Mouse (Mus musculus) MEL (cell line): ENCODE results near the gene Zdhhc11. TPM values are rescaled to one million over a fixed set of nuclear protein-coding genes. Genes with fewer than 3 reads are reported as not detected.
"Not testable (repeated sequence)": the region's sequence is repeated elsewhere in the genome, so short reads cannot be mapped to it uniquely, and the experiment has no call there.

Experiments used
- DNase-seq: peaks from one replicate; pipeline ENCODE4 v3.0.0; 2011; ENCODE audit warnings: low read depth, low spot score
- H3K27ac ChIP-seq: 2 replicates; pipeline ENCODE4 v1.5.1; 2012; ENCODE audit warnings: low read depth, mild to moderate bottlenecking, control low read depth, low read length, moderate library complexity; ENCODE audit not compliant: control insufficient read depth
- H3K27me3 ChIP-seq, 2 experiments: fragments of 150-350 bp in 1 of 2; sonication (generic) in 1 of 2; 2 replicates each; pipeline ENCODE4 v1.6.1; 2012; ENCODE audit warnings: low read length in 2 of 2, mild to moderate bottlenecking in 2 of 2, improper control_type of control experiment in 1 of 2, moderate library complexity in 1 of 2; ENCODE audit not compliant: insufficient read depth in 2 of 2, control insufficient read depth in 1 of 2
- H3K36me3 ChIP-seq, 2 experiments: 2 replicates each; pipeline ENCODE4 v1.6.1; 2012 to 2014; ENCODE audit warnings: low read length in 2 of 2, improper control_type of control experiment in 1 of 2, inconsistent platforms in 1 of 2, mild to moderate bottlenecking in 1 of 2; ENCODE audit not compliant: insufficient read depth in 2 of 2, control insufficient read depth in 1 of 2
- H3K4me1 ChIP-seq, 2 experiments: fragments of 150-350 bp in 1 of 2; sonication (generic) in 1 of 2; 2 replicates each; pipeline ENCODE4 v1.6.1; 2012; ENCODE audit warnings: low read length in 2 of 2, improper control_type of control experiment in 1 of 2, mild to moderate bottlenecking in 1 of 2; ENCODE audit not compliant: insufficient read depth in 2 of 2, control insufficient read depth in 1 of 2
- H3K4me3 ChIP-seq, 2 experiments: fragments of 150-350 bp in 1 of 2; sonication (generic) in 1 of 2; 2 replicates each; pipeline ENCODE4 v1.5.1; 2012; ENCODE audit warnings: low read depth in 2 of 2, low read length in 2 of 2, mild to moderate bottlenecking in 2 of 2, moderate library complexity in 2 of 2, control low read depth in 1 of 2, improper control_type of control experiment in 1 of 2; ENCODE audit not compliant: control insufficient read depth in 1 of 2, insufficient read depth in 1 of 2
- H3K79me2 ChIP-seq: 2 replicates; pipeline ENCODE4 v1.6.1; 2012; ENCODE audit warnings: mild to moderate bottlenecking, low read length, moderate library complexity; ENCODE audit not compliant: control insufficient read depth, poor library complexity, insufficient read depth
- H3K9ac ChIP-seq: 2 replicates; pipeline ENCODE4 v1.6.1; 2012; ENCODE audit warnings: low read depth, mild to moderate bottlenecking, control low read depth, low read length, moderate library complexity; ENCODE audit not compliant: control insufficient read depth, poor library complexity, severe bottlenecking
- H3K9me3 ChIP-seq: fragments of 150-350 bp; sonication (generic); replicated peaks from 2 replicates; pipeline ENCODE4 v1.6.1; 2012; ENCODE audit warnings: mild to moderate bottlenecking, low read length, improper control_type of control experiment, moderate library complexity; ENCODE audit not compliant: insufficient read depth
- CHD1 ChIP-seq: IDR thresholded peaks from 2 replicates; pipeline ENCODE4 v1.6.1; 2012; ENCODE audit warnings: low read depth, mild to moderate bottlenecking, inconsistent platforms, low read length, improper control_type of control experiment
- CTCF ChIP-seq, 3 experiments: IDR thresholded peaks in 2 of 3; conservative IDR thresholded peaks in 1 of 3; 2 replicates each; pipeline ENCODE4 v1.5.1; 2011 to 2012; ENCODE audit warnings: low read length in 3 of 3, low read depth in 2 of 3, mild to moderate bottlenecking in 2 of 3, improper control_type of control experiment in 1 of 3, inconsistent platforms in 1 of 3, mixed read lengths in 1 of 3, moderate library complexity in 1 of 3; ENCODE audit not compliant: control insufficient read depth in 1 of 3, insufficient read depth in 1 of 3, poor library complexity in 1 of 3, severe bottlenecking in 1 of 3
- EP300 ChIP-seq, 2 experiments: IDR thresholded peaks; 2 replicates each; pipeline ENCODE4 v1.6.1; 2011; ENCODE audit warnings: improper control_type of control experiment in 2 of 2, low read length in 2 of 2, low read depth in 1 of 2, mild to moderate bottlenecking in 1 of 2
- GABPA ChIP-seq: IDR thresholded peaks from 2 replicates; pipeline ENCODE4 v1.6.1; 2012; ENCODE audit warnings: low read depth, mild to moderate bottlenecking, inconsistent platforms, low read length, improper control_type of control experiment, moderate library complexity
- GATA1 ChIP-seq: IDR thresholded peaks from 2 replicates; pipeline ENCODE4 v1.6.1; 2011; ENCODE audit warnings: low read depth, low read length, improper control_type of control experiment
- HCFC1 ChIP-seq: IDR thresholded peaks from 2 replicates; pipeline ENCODE4 v1.6.1; 2012; ENCODE audit warnings: low read depth, mild to moderate bottlenecking, inconsistent platforms, low read length, improper control_type of control experiment, moderate library complexity
- KAT2A ChIP-seq: conservative IDR thresholded peaks from 2 replicates; pipeline ENCODE4 v1.6.1; 2012; ENCODE audit warnings: low read depth, low read length, improper control_type of control experiment, inconsistent platforms
- MAZ ChIP-seq: IDR thresholded peaks from 2 replicates; pipeline ENCODE4 v1.6.1; 2012; ENCODE audit warnings: low read depth, mild to moderate bottlenecking, inconsistent platforms, low read length, improper control_type of control experiment
- MEF2A ChIP-seq: IDR thresholded peaks from 2 replicates; pipeline ENCODE4 v1.6.1; 2014; ENCODE audit warnings: low read depth, mild to moderate bottlenecking, inconsistent platforms, low read length, improper control_type of control experiment; ENCODE audit not compliant: poor library complexity, insufficient replicate concordance, severe bottlenecking; ENCODE audit errors: extremely low read depth
- MYC ChIP-seq: IDR thresholded peaks from 2 replicates; pipeline ENCODE4 v1.6.1; 2011; ENCODE audit warnings: low read depth, mild to moderate bottlenecking, low read length, improper control_type of control experiment, moderate library complexity
- NRF1 ChIP-seq: IDR thresholded peaks from 2 replicates; pipeline ENCODE4 v1.6.1; 2014; ENCODE audit warnings: low read depth, mild to moderate bottlenecking, inconsistent platforms, low read length, improper control_type of control experiment, moderate library complexity; ENCODE audit not compliant: poor library complexity, insufficient read depth, severe bottlenecking
- POLR2A ChIP-seq, 2 experiments: IDR thresholded peaks; 2 replicates each; pipeline ENCODE4 v1.6.1; 2011 to 2012; ENCODE audit warnings: low read length in 2 of 2, mild to moderate bottlenecking in 2 of 2, control low read depth in 1 of 2, improper control_type of control experiment in 1 of 2, low read depth in 1 of 2, moderate library complexity in 1 of 2; ENCODE audit not compliant: control insufficient read depth in 1 of 2, insufficient read depth in 1 of 2, poor library complexity in 1 of 2
- RCOR1 ChIP-seq: IDR thresholded peaks from 2 replicates; pipeline ENCODE4 v1.6.1; 2012; ENCODE audit warnings: low read depth, mild to moderate bottlenecking, inconsistent platforms, low read length, improper control_type of control experiment
- SMC3 ChIP-seq: IDR thresholded peaks from 2 replicates; pipeline ENCODE4 v1.6.1; 2011; ENCODE audit warnings: low read depth, low read length, improper control_type of control experiment
- TCF12 ChIP-seq: IDR thresholded peaks from 2 replicates; pipeline ENCODE4 v1.6.1; 2014; ENCODE audit warnings: low read depth, mild to moderate bottlenecking, inconsistent platforms, low read length, improper control_type of control experiment, moderate library complexity
- USF1 ChIP-seq: IDR thresholded peaks from 2 replicates; pipeline ENCODE4 v1.6.1; 2014; ENCODE audit warnings: low read depth, mild to moderate bottlenecking, inconsistent platforms, low read length, improper control_type of control experiment, moderate library complexity
- ZNF384 ChIP-seq: IDR thresholded peaks from 2 replicates; pipeline ENCODE4 v1.6.1; 2012; ENCODE audit warnings: low read depth, mild to moderate bottlenecking, inconsistent platforms, low read length, improper control_type of control experiment
- polyA plus RNA-seq, 2 experiments: library from polyadenylated mRNA; stranded (reverse) in 1 of 2; unstranded in 1 of 2; fragments of >175 nt in 1 of 2; fragments of >200 nt in 1 of 2; gene quantifications; 2 replicates each; pipeline versions ENCODE4 v1.2.1 to v1.2.4; 2012; ENCODE audit warnings: low replicate concordance in 2 of 2, low read depth in 1 of 2; ENCODE audit not compliant: insufficient read length in 2 of 2, insufficient read depth in 1 of 2, missing spikeins in 1 of 2
- total RNA-seq: library from RNA; depleted of rRNA; stranded (reverse); fragments of 300-350 nt; gene quantifications from 2 replicates; pipeline ENCODE4 v1.2.3, GENCODE M21; 2012

The Zdhhc11 gene
- total and polyA plus RNA-seq, 3 experiments = not detected

DNA sequence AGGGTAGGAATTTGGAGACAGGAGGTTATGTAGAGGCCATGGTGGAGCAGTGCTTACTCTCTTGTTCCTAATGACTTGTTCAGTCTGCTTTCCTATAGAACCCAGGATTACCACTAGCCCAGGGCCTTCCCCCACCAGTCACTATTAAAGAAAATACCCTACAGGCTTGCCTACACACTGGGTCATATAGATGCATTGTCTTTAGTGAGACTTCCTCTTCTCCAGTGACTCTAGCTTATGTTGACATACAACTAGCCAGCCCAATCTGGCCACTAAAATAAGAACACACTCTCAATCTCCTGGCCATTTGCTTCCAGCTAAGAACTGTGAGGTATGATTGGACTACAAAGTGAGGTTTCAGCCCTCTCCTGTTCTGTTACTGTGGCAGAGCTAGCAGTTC lies 36.9 kb downstream of the Zdhhc11 start:
- Histone ChIP-seq H3K4me3 (no peak overlapping the region), H3K27ac (no peak overlapping the region), H3K4me1 (no peaks in the 10 kb centered on the region), H3K9ac (no peak overlapping the region), H3K27me3 (peaks cover 1 to 3% of the 10 kb centered on the region in 2 experiments; a peak in 3 of 4 replicates), H3K36me3 (no peaks in the 10 kb centered on the region), H3K9me3 (no peaks in the 10 kb centered on the region), H3K79me2 (no peaks in the 10 kb centered on the region)
- no peak for TF ChIP-seq CHD1
- no peak for TF ChIP-seq HCFC1
- no peak for TF ChIP-seq EP300 (IDR thresholded peaks at IDR 0.05; ENCODE audit: low read depth in 1 of 2, low read length in 2 of 2)
- no peak for TF ChIP-seq POLR2A (IDR thresholded peaks at IDR 0.05; ENCODE audit: control insufficient read depth in 1 of 2, insufficient read depth in 1 of 2, low read depth in 1 of 2, low read length in 2 of 2, poor library complexity in 1 of 2)
- no peak for TF ChIP-seq RCOR1
- TF ChIP-seq MYC = no peak
- TF ChIP-seq TCF12 = no peak
- TF ChIP-seq NRF1 = no peak
- TF ChIP-seq GATA1 = no peak
- no peak for TF ChIP-seq CTCF (IDR thresholded peaks at IDR 0.05 in 2 of 3, conservative IDR thresholded peaks at IDR 0.05 in 1 of 3; ENCODE audit: control insufficient read depth in 1 of 3, insufficient read depth in 1 of 3, low read depth in 2 of 3, low read length in 3 of 3, poor library complexity in 1 of 3, severe bottlenecking in 1 of 3)
- no peak for TF ChIP-seq USF1
- DNase-seq = no peak

DNA sequence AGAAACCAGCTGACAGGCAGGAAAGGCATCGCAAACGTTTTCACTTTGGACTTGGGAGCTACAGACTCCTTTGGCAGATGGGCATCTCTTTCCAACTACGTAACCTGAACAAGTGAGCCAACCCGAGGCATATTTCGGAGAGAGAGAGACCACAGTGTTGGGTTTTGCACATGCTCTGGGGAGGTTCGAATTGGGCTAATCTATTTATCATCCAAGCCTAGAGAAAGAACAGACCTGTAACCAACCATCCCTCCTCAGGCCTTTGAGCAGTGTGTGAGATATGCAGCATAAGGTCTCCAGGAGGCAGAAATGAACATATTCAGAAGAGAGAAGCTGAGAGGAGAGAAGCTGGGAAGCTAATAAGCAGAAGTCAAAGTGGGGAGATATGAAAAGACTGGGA lies 37.3 kb downstream of the Zdhhc11 start:
- no peak for DNase-seq
- H3K4me1 ChIP-seq = no peaks in the 10 kb centered on the region
- H3K79me2 ChIP-seq = no peaks in the 10 kb centered on the region
- H3K36me3 ChIP-seq = no peaks in the 10 kb centered on the region
- H3K4me3 ChIP-seq = no peak overlapping the region
- no peak overlapping the region for H3K9ac ChIP-seq
- H3K27me3 ChIP-seq = peaks cover 1 to 3% of the 10 kb centered on the region in 2 experiments; a peak in 3 of 4 replicates
- H3K9me3 ChIP-seq = no peaks in the 10 kb centered on the region
- TF ChIP-seq KAT2A (no peak), HCFC1 (no peak), MAZ (no peak), EP300 (IDR thresholded peaks at IDR 0.05; ENCODE audit: low read depth in 1 of 2, low read length in 2 of 2) (no peak)
- H3K27ac ChIP-seq = no peak overlapping the region

DNA sequence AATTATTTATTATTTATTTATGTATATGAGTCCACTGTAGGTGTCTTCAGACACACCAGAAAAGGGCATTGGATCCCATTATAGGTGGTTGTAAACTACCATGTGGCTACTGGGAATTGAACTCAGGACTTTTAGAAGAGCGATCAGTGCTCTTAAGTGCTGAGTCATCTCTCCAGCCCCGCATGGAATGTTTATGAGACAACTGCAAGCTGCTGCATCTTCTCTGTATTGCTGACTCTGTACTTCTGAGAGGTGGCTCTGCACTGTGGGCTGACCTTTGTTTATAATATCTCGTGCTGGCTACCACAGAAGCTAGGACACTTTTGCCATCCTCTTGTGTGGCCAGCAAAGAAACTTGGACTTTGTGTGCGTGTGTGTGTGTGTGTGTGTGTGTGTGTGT lies 37.8 kb downstream of the Zdhhc11 start:
- Histone ChIP-seq H3K79me2 (no peaks in the 10 kb centered on the region), H3K27me3 (peaks cover 1 to 3% of the 10 kb centered on the region in 2 experiments; a peak in 2 of 4 replicates), H3K36me3 (no peaks in the 10 kb centered on the region), H3K27ac (no peak overlapping the region), H3K4me1 (no peaks in the 10 kb centered on the region), H3K9ac (no peak overlapping the region), H3K9me3 (no peaks in the 10 kb centered on the region), H3K4me3 (no peak overlapping the region)
- no peak for DNase-seq
- TF ChIP-seq KAT2A (no peak), USF1 (no peak), GATA1 (no peak), ZNF384 (no peak), GABPA (no peak), SMC3 (no peak), TCF12 (no peak), MEF2A (no peak)
- TF ChIP-seq, all 39 proteins: peak for 0

DNA sequence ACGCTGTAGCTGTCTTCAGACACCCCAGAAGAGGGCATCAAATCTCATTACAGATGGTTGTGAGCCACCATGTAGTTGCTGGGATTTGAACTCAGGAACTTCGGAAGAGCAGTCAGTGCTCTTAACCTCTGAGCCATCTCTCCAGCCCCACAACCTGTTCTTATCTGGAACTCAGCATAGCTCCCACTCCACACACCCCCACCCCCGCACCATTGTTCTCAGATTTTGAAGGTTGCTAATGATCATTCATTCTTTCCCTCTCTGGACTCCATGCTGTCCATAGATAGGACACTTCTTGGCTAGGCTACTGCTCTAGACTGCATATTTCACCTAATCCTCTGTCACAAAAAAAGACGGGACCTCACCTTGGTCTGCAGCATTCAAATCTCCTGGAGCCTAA lies 43.2 kb downstream of the Zdhhc11 start:
- not testable (repeated sequence) for DNase-seq, H3K9ac ChIP-seq, H3K27ac ChIP-seq, H3K4me3 ChIP-seq, H3K4me1 ChIP-seq, H3K79me2 ChIP-seq, H3K9me3 ChIP-seq, H3K36me3 ChIP-seq, H3K27me3 ChIP-seq
